Mouse (Mus musculus) naive thymus-derived CD4-positive, alpha-beta T cell, adult 2 months (primary cell): ENCODE data around the gene Tusc2.

Experiments
- DNase-seq: peaks from one replicate; pipeline ENCODE4 v3.0.0-alpha.2; 2011; ENCODE audit warnings: low read depth

Tusc2 gene

DNA sequence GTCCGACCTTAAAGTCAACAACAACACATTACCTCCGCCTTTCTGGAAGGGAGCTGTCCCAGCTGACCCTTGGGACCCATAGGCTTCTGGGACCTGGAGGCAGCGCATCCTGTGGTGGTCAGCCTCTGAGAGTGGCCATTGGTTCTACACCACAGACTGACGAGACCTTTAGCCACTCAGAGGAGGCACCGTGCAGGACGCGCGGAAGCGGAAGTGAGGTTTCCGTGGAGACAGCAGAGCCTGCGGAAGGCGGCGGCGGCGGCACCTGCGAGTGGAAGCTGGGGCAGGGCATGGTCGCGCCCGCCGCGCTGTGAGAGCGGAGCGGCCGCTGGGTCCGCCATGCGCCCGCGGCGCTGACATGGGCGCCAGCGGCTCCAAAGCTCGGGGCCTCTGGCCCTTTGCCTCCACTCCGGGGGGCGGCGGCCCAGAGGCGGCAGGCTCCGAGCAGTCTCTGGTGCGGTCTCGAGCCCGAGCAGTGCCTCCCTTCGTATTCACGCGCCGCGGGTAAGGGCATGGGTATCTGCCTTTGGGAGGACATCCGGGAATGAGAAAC, at the start of gene Tusc2:
Gene Tusc2 (plus strand): TSS at position 227 of the 553 bp plus-strand sequence.
- DNase-seq = peak; percentile 91

DNA sequence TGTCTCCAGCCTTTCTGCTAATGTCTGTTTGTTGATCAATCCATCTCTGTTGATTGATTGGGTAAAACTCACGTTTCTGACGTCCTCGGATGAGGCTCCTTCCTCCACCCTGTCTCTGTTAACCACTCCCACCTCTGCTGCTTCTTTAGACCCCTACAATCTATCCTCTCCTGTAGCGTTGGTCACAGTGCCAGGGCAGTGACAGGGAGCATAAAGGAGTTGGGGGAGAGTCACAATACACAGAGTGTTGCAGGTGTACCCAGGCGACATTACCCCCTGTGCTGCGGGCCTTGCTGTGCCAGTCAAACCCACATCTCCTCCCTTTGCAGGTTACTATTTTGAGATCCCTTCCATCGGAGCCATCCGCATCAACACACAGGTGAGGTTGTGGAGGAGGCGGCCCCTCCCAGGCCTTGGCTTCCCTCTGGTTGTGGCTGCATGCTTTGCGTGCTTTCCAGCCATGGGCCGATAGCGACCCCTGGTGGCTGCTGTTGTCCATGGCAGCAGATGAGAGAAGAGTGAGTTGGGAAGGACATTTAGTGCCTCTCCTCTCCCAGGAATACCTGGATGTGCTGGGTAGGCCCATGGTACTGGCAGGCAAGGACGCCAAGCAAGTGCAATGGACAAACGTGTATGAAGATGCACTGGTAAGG, 48.6 kb upstream of the Tusc2 start:
- peak; percentile 85 for DNase-seq

- DNase-seq = no peak
Observed at GRCm38 (mm10) chr9:107520331-107520730, 42.7 kb upstream of the Tusc2 start.

GRCm38 (mm10) chr9:107521190-107521589, 41.9 kb upstream of the Tusc2 start:
- DNase-seq = peak; percentile 49

GRCm38 (mm10) chr9:107521711-107522399, 41.2 kb upstream of the Tusc2 start:
- DNase-seq = peak; percentile 57

DNA sequence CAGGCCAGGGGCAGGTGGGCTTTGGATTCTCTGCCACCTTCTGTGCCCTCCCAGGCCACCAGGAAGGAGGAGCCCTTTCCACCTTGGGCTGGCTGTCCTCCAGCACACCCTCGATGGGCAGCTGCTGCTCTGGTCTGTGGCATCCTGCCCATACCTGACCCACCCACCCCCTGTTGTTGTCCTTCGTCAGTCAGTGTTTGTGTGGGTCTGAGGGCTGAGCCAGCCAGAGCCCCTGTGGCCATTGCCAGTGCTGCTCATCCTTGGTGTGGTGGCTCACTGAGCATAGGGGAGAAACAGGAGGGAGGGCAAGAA, 40.7 kb upstream of the Tusc2 start:
- DNase-seq = no peak

- DNase-seq = peak; percentile 81
Observed at GRCm38 (mm10) chr9:107526198-107527026, 36.6 kb upstream of the Tusc2 start.

DNA sequence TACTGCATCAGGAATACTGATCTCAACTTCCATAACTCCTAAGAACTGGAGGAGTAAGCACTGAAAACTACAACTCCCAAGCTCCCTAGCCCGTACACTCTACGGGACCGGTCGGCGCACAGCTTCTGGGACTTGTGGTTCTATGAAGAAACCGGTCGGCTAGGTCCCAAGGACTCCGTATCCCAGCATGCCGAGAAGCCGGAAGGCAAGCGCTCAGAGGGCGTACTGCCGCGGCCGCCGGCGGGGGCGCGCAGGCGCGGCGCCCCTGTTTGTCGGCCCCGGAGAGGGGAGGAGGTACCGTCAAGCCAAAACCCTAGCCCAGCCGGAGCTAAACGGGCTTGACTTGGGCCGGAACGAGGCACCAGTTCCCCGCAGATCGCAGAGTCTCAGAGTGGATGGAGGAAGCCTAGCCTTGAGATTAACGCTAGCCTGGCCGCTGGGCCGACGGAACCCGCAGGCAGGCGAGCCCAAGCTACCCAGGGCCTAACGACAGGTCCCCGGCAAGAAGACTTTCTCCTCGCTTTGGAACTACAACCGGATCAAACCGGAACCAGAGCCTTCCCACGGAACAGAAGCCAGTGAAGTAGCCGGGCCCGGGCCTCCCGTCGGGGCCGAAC, 29.2 kb upstream of the Tusc2 start, which contains the start of gene Tmem115:
Gene Tmem115 (plus strand): TSS at position 155 of the 617 bp plus-strand sequence.
- DNase-seq = peak; percentile 93

DNA sequence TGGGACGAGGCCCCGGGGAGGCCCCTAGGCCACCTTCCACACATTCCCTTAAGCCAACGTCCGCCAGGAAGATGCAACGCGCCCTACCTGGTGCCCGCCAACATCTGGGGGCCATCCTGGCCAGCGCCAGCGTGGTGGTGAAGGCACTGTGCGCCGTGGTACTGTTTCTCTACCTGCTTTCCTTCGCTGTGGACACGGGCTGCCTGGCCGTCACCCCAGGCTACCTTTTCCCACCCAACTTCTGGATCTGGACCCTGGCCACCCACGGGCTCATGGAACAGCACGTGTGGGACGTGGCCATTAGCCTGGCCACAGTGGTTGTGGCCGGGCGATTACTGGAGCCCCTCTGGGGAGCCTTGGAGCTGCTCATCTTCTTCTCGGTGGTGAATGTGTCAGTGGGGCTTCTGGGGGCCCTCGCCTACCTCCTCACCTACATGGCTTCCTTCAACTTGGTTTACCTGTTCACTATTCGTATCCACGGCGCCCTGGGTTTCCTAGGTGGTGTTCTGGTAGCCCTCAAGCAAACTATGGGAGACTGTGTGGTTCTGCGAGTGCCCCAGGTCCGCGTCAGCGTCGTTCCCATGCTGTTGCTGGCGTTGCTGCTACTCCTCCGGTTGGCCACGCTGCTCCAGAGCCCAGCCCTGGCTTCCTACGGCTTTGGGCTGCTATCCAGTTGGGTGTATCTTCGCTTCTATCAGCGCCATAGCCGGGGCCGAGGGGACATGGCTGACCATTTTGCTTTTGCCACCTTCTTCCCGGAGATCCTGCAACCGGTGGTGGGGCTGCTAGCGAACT, 28.4 kb upstream of the Tusc2 start:
- DNase-seq = peak; percentile 43

GRCm38 (mm10) chr9:107538231-107538630, 24.8 kb upstream of the Tusc2 start:
- DNase-seq = no peak

- DNase-seq = no peak
Observed at GRCm38 (mm10) chr9:107538711-107539110, 24.3 kb upstream of the Tusc2 start.

- no peak for DNase-seq
Observed at GRCm38 (mm10) chr9:107539940-107540339, 23.1 kb upstream of the Tusc2 start.

- no peak for DNase-seq
Observed at GRCm38 (mm10) chr9:107540420-107540819, 22.6 kb upstream of the Tusc2 start.

DNA sequence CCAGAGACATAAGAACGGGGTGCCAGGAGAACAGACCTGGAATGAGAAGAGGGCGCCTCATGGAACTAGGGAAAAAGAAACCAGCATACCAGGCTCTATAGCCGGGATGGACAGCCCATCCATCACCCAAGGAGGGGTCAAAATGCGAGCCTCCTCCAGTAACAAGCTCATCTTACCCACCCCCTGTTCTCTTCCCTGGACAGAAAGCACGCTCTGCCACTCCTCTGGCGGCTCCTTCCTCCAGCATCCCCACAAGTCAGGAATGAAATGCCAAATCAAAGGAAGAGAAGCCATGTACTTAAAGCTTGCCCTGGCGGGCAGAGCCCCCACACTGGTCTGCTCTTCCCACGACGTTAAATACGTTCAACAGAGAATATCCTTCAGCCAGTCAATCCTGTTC, 22.1 kb upstream of the Tusc2 start:
- DNase-seq = no peak

DNA sequence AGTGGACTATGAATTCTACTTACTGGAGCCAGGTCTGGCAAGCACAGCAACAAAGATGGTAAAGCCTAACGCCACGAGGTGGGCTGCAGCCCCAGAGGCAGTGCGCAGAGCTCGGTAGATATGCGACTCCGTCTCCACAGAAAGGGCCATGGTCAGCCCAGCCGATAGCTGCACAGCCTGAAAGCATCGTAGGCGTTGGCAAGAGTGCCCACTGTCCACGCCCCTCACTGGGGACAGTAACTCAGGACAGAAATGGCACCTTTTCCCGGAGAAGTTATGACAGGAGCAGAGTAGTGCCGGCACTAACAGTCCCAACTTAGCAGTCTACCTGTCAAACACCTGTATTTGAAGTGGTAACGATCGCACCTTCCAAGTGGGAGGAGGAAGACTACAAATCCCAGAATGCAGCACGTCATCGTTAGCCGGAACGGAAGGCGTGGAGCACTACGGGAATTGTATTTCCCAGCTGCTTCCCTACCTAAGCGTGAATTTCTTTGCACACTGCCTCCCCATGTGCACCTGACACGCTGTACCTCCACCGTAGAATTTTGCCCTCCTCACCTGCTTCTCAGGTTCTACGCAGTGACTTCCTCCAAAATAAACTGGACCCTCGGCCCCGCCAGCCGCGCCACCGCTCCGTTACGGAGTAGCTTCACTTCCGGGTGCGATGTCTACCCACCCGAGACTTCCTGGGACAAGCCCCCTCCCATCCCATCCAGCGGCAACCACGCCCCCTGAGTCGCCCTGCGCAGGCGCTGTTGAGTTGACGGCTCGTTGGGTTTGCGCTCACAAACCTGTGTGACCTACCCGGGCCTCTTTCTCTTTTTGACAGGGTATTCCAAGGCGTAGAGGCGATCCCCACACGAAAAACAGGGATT, 21.3 kb upstream of the Tusc2 start, which contains the start of the genes Cyb561d2 and Nprl2:
Gene Cyb561d2 (minus strand): TSS at position 720 of the 878 bp plus-strand sequence.
Gene Nprl2 (plus strand): TSS at position 753 of the 878 bp plus-strand sequence.
- DNase-seq = peak; percentile 97

GRCm38 (mm10) chr9:107542352-107542686, 20.7 kb upstream of the Tusc2 start:
- no peak for DNase-seq

DNA sequence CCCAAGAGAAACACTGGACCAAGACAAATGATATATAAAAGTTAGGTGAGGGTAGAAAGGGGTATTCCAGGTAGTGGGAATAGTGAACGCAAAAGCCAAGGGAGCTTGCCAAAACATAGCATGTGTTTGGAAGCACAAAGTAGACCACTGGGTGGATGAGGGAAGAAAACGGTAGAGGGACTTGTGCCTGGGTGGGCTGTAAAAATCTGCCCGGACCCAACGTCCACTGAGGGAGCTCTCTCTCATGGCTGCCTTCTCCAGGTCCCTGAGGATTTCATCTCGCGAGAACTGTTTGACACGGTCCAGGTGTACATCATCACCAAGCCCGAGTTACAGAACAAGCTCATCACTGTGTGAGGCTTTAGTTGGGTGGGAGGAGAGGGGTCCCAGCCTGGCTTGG, 20.3 kb upstream of the Tusc2 start:
- no peak for DNase-seq

GRCm38 (mm10) chr9:107543299-107543698, 19.8 kb upstream of the Tusc2 start:
- no peak for DNase-seq

DNA sequence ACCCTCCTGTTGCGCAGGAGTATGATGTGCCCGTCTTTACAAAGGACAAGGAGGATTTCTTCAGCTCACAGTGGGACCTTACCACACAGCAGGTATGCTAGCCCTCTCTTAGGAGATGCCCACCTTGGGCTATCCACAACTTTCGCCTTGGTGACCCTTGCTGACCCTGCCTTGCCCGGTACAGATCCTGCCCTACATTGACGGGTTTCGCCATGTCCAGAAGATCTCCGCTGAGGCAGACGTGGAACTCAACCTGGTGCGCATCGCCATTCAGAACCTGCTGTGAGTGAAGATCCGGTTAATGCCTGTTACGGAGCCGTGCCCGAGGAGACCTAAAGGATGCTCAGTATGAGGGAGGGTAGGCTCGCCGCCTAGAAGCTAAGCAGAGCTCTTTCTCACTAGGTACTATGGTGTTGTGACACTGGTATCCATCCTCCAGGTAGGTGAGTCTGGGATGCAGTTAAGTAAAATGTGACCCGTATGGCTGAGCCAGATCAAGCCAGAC, 18.8 kb upstream of the Tusc2 start:
- DNase-seq = no peak

- DNase-seq = no peak
Observed at GRCm38 (mm10) chr9:107544729-107545128, 18.3 kb upstream of the Tusc2 start.
